Mouse (Mus musculus) spleen, adult 2 months (tissue): ENCODE measurements around the gene Mamdc2.

Experiments
- CTCF ChIP-seq: fragments of 200-500 bp; IDR thresholded peaks from 2 replicates; pipeline ENCODE4 v1.5.1; 2011; ENCODE audit warnings: mild to moderate bottlenecking, inconsistent platforms; ENCODE audit not compliant: insufficient read depth, insufficient read length, insufficient replicate concordance; ENCODE audit errors: extremely low read depth
- POLR2A ChIP-seq: fragments of 200-500 bp; IDR thresholded peaks from 2 replicates; pipeline ENCODE4 v1.6.1; 2011; ENCODE audit warnings: low read depth, low read length, inconsistent platforms

GRCm38 (mm10) chr19:23487421-23487820, 39.2 kb upstream of the Mamdc2 start:
- TF ChIP-seq CTCF, result no peak
- TF ChIP-seq POLR2A, result no peak
